Mouse (Mus musculus) E14TG2a.4 (cell line): ENCODE results near the gene Slc24a4.
A peak's percentile ranks its signal among the peaks of the same experiment; 100 is the strongest.

ENCODE experiments used
- H3K27me3 ChIP-seq: 2 replicates; pipeline ENCODE4 v1.6.1; 2014; ENCODE audit warnings: low read length, control low read depth; ENCODE audit not compliant: insufficient read depth
- H3K36me3 ChIP-seq: 2 replicates; pipeline ENCODE4 v1.6.1; 2014; ENCODE audit warnings: low read length, control low read depth; ENCODE audit not compliant: insufficient read depth
- H3K4me1 ChIP-seq: replicated peaks from 2 replicates; pipeline ENCODE4 v1.6.1; 2014; ENCODE audit warnings: low read depth, low read length, control low read depth
- H3K4me3 ChIP-seq: replicated peaks from 2 replicates; pipeline ENCODE4 v1.5.1; 2014; ENCODE audit warnings: mild to moderate bottlenecking, low read length
- H3K9me3 ChIP-seq: 2 replicates; pipeline ENCODE4 v1.6.1; 2014; ENCODE audit warnings: low read length, control low read depth
- CTCF ChIP-seq: conservative IDR thresholded peaks from 2 replicates; pipeline ENCODE4 v1.5.1; 2014; ENCODE audit warnings: low read length
- NANOG ChIP-seq: IDR thresholded peaks from 2 replicates; pipeline ENCODE4 v1.6.1; 2014; ENCODE audit warnings: borderline replicate concordance, low read length, mixed read lengths
- POU5F1 ChIP-seq: IDR thresholded peaks from 2 replicates; pipeline ENCODE4 v1.6.1; 2014; ENCODE audit warnings: low read length, borderline replicate concordance

The Slc24a4 gene

GRCm38 (mm10) chr12:102180371-102181074, 52.0 kb downstream of the Slc24a4 start:
- TF ChIP-seq POU5F1 (no peak), NANOG (no peak), CTCF (no peak)

GRCm38 (mm10) chr12:102181799-102182357, 53.3 kb downstream of the Slc24a4 start:
- no peaks in the 10 kb centered on the region for H3K9me3 ChIP-seq
- H3K4me3 ChIP-seq, result no peak overlapping the region
- 0 out of 2 replicates have a peak, but pooled peaks cover 5% of the 10 kb centered on the region for H3K27me3 ChIP-seq
- no peak for TF ChIP-seq POU5F1
- TF ChIP-seq CTCF, result peak; percentile 94
- no peak for TF ChIP-seq NANOG
- no peaks in the 10 kb centered on the region for H3K36me3 ChIP-seq
- H3K4me1 ChIP-seq, result no peaks in the 10 kb centered on the region

More at GRCm38 (mm10) chr12:102180371-102181074, 52.0 kb downstream of the Slc24a4 start:
- no peaks in the 10 kb centered on the region for H3K36me3 ChIP-seq
- H3K27me3 ChIP-seq, result 0 out of 2 replicates have a peak, but pooled peaks cover 5% of the 10 kb centered on the region
- no peaks in the 10 kb centered on the region for H3K4me1 ChIP-seq
- H3K4me3 ChIP-seq, result no peak overlapping the region
- no peaks in the 10 kb centered on the region for H3K9me3 ChIP-seq

GRCm38 (mm10) chr12:102182621-102183020, 54.1 kb downstream of the Slc24a4 start:
- no peaks in the 10 kb centered on the region for H3K9me3 ChIP-seq
- TF ChIP-seq CTCF (no peak), POU5F1 (no peak), NANOG (no peak)
- H3K4me1 ChIP-seq, result no peaks in the 10 kb centered on the region
- H3K36me3 ChIP-seq, result no peaks in the 10 kb centered on the region
- H3K27me3 ChIP-seq, result 0 out of 2 replicates have a peak, but pooled peaks cover 5% of the 10 kb centered on the region
- no peak overlapping the region for H3K4me3 ChIP-seq

GRCm38 (mm10) chr12:102183201-102183600, 54.7 kb downstream of the Slc24a4 start:
- Histone ChIP-seq H3K36me3 (no peaks in the 10 kb centered on the region), H3K4me1 (no peaks in the 10 kb centered on the region), H3K9me3 (peaks cover 5% of the 10 kb centered on the region), H3K4me3 (no peak overlapping the region), H3K27me3 (0 out of 2 replicates have a peak, but pooled peaks cover 3% of the 10 kb centered on the region)
- TF ChIP-seq CTCF (no peak), POU5F1 (no peak), NANOG (no peak)

GRCm38 (mm10) chr12:102190820-102191219, 62.3 kb downstream of the Slc24a4 start:
- TF ChIP-seq NANOG (no peak), CTCF (no peak), POU5F1 (no peak)

GRCm38 (mm10) chr12:102201516-102201915, 73.0 kb downstream of the Slc24a4 start:
- no peak overlapping the region for H3K4me3 ChIP-seq
- no peaks in the 10 kb centered on the region for H3K9me3 ChIP-seq
- H3K4me1 ChIP-seq, result 0 out of 2 replicates have a peak, but pooled peaks cover 3% of the 10 kb centered on the region
- H3K36me3 ChIP-seq, result no peaks in the 10 kb centered on the region
- no peak for TF ChIP-seq CTCF
- no peak for TF ChIP-seq POU5F1
- TF ChIP-seq NANOG, result no peak
- no peaks in the 10 kb centered on the region for H3K27me3 ChIP-seq

More at GRCm38 (mm10) chr12:102190820-102191219, 62.3 kb downstream of the Slc24a4 start:
- H3K27me3 ChIP-seq, result no peaks in the 10 kb centered on the region
- H3K9me3 ChIP-seq, result peaks cover 14% of the 10 kb centered on the region
- no peak overlapping the region for H3K4me3 ChIP-seq
- no peaks in the 10 kb centered on the region for H3K4me1 ChIP-seq
- H3K36me3 ChIP-seq, result no peaks in the 10 kb centered on the region

GRCm38 (mm10) chr12:102202901-102203300, 74.4 kb downstream of the Slc24a4 start:
- no peaks in the 10 kb centered on the region for H3K27me3 ChIP-seq
- TF ChIP-seq POU5F1, result no peak
- no peak for TF ChIP-seq NANOG
- no peak for TF ChIP-seq CTCF
- no peaks in the 10 kb centered on the region for H3K9me3 ChIP-seq
- H3K4me3 ChIP-seq, result no peak overlapping the region
- no peaks in the 10 kb centered on the region for H3K36me3 ChIP-seq
- 0 out of 2 replicates have a peak, but pooled peaks cover 3% of the 10 kb centered on the region for H3K4me1 ChIP-seq

GRCm38 (mm10) chr12:102206471-102206870, 77.9 kb downstream of the Slc24a4 start:
- Histone ChIP-seq H3K36me3 (no peaks in the 10 kb centered on the region), H3K4me3 (no peak overlapping the region), H3K27me3 (no peaks in the 10 kb centered on the region), H3K4me1 (0 out of 2 replicates have a peak, but pooled peaks cover 3% of the 10 kb centered on the region), H3K9me3 (no peaks in the 10 kb centered on the region)
- TF ChIP-seq NANOG, result no peak
- no peak for TF ChIP-seq CTCF
- no peak for TF ChIP-seq POU5F1
